Mouse (Mus musculus): ENCODE measurements at regions not wholly inside any gene's neighbourhood (a gene's known extent, or its start where the extent isn't known, plus 50 kb on each side); places are given as distances from the start of the nearest gene placed in this dataset.

DNA sequence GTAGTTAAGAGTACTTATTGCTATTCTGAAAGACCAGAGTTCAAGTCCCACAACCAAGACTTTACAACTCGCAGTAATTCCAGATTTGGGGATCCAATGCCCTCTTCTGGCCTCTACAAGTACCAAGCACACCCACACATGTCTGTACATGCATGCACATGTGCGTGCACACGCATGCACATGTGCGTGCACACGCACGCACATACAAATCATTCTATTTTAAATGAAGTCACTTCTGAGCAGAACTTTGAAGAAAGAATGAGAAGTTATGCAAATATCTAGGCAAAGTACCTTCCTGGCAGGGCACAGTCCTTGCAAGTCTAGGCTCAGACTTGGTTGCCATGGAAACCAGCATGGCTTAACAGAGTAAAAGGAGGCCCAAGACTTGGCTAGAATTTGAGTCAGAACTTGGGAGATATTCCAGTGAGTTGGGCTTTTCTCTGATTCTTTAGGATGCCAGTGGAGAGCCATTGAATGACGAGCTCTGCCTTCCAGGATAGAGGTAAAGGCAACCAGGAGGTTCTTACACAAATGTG is 265.4 kb upstream of the Atp2b1 start:
- no peak for DNase-seq (ENCODE audit: low spot score in 2 of 2)

GRCm38 (mm10) chr10:98650533-98650932 is 263.7 kb upstream of the Atp2b1 start:
- DNase-seq (ENCODE audit: low spot score in 2 of 2) = no peak

GRCm38 (mm10) chr10:98651127-98651526 is 263.1 kb upstream of the Atp2b1 start:
- DNase-seq (ENCODE audit: low spot score in 2 of 2) = no peak

GRCm38 (mm10) chr10:98651599-98651998 is 262.6 kb upstream of the Atp2b1 start:
- DNase-seq (ENCODE audit: low spot score in 2 of 2) = no peak

DNA sequence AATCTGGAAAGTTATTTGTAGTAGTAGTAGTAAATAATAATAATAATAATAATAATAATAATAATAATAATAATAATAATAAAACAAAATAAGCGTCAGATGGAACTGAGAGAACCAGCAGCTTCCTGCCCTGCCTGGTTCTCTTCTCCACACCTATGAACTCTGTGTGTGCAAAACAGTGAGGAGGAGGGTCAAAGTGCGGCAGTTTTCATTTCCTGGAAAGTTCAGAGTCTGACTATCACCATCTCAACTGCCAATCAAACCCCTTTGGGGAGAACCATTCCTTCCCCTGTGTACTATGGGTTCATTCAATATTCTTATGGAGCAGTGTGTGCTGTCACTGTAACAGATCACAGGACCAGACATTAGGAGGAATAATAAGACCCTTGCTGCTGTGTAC is 262.1 kb upstream of the Atp2b1 start:
- no peak for DNase-seq (ENCODE audit: low spot score in 2 of 2)

- DNase-seq (ENCODE audit: low spot score in 2 of 2) = no peak
Observed at GRCm38 (mm10) chr10:98660747-98661146, 253.5 kb upstream of the Atp2b1 start.

GRCm38 (mm10) chr10:98665936-98666505 is 248.2 kb upstream of the Atp2b1 start:
- DNase-seq (ENCODE audit: low spot score in 2 of 2) = no peak

- no peak for DNase-seq (ENCODE audit: low spot score in 2 of 2)
Observed at GRCm38 (mm10) chr10:98667728-98668127, 246.5 kb upstream of the Atp2b1 start.

GRCm38 (mm10) chr10:98674131-98674530 is 240.1 kb upstream of the Atp2b1 start:
- no peak for DNase-seq (ENCODE audit: low spot score in 2 of 2)

GRCm38 (mm10) chr10:98676907-98677306 is 237.3 kb upstream of the Atp2b1 start:
- DNase-seq (ENCODE audit: low spot score in 2 of 2) = no peak

DNA sequence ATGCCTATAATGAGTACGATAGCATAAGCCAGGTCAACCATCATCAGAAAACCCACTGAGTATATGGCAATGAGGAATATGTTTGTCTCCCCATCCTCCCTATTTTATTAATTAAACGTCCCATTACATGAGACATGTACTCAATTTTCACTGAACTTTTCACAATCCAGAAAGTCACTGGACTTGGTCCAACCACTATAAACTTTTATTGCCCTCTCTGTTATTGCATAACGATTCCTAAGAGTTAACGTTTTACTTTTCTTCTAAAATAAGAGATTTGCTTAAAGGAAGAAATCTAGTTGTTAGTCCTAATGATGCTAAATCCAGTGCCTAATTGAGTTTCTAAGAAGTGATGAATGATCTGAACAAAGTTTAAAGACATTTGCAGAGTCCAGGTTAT is 236.0 kb upstream of the Atp2b1 start:
- no peak for DNase-seq (ENCODE audit: low spot score in 2 of 2)

DNA sequence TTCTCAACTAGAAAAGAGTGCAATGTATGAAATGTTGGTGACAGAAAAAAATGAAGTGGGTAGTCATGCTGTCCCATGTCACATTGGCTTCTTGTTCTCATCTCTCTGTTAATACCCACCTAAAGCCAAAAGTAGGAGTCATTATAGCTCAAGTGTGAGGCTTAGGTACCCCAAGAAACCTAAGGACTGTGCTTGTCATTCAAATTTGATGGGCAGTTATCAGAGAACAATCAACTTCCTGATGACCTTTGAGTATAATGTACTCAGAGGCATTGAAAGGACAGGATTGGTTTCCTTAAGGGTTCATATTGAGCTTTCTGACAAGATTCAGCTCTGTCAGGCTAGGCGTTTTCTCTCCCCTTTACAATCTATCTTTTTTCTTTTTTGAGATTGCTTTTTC is 231.8 kb upstream of the Atp2b1 start:
- DNase-seq (ENCODE audit: low spot score in 2 of 2) = no peak

- DNase-seq (ENCODE audit: low spot score in 2 of 2) = no peak
Observed at GRCm38 (mm10) chr10:98684195-98684594, 230.0 kb upstream of the Atp2b1 start.

DNA sequence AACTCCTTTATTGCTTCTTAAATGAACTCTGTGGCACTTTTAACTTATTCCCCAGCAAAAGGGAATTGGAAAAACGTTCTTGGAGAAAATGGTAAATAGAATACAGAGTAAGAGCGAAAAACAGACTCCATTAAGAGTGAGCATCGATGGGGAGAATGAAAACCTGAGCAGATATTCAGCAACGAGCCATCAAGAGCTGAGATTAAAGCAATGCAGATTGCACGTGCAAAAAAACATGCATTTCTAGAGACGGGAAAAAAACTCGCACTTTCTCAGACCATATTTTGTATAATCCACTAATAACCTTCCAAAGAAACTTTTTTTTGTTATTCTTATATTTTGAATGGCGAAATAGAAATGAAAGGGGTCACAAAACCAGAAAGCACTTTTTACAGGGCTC is 229.5 kb upstream of the Atp2b1 start:
- DNase-seq (ENCODE audit: low spot score in 2 of 2) = no peak

DNA sequence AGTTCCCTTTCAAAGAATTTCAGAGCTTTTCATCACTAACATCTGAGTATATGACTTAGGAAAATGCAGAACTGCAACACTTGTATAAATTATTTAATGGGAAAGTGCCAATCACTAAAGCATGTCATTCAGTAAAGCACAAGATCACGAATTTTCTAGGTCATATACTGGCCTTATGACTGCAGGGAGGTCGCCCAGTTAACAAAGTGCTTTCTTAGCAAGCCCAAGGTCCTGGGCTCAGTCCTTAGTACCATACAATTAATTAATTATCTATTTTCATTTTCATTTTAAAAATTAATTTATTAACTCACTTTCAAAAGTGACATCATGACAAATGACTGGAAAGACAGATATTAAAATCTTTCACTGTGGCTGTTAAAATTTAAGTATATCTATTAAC is 228.5 kb upstream of the Atp2b1 start:
- DNase-seq (ENCODE audit: low spot score in 2 of 2) = no peak

DNA sequence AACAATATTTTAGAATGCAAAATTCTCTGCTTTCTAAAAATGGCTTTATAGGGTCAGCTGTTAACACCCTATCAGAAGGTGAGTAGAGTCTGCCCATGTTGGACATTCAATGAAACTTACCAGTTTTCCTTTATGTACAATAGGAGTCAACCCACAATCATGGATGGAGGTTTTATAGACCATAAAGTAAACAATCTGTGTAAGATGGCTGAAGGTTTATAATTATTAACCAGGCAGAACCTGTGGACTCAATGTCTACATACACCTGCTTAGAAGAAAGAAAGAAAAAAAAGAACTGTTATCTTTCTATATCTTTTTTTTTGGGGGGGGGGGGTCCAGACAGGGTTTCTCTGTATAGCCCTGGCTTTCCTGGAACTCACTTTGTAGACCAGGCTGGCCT is 227.8 kb upstream of the Atp2b1 start:
- no peak for DNase-seq (ENCODE audit: low spot score in 2 of 2)

DNA sequence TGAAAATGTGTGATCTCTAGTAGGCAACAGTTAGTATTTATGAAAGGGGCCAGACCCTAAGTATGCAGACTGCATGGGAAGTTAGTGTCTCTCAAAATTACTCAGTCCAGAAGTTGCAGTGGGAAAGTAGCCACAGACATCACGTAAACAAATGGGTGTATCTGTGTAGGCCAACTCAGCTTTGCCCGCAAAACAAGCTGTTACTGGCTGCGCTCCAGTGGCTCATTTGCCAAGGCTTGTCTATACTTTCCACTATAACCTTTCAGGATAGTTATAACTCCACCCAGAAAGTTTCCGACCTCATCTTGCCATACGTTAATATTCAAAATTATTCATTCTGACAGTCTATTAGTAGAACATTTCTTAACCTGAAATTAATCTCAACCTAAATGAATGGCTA is 222.4 kb upstream of the Atp2b1 start:
- DNase-seq (ENCODE audit: low spot score in 2 of 2) = no peak

- no peak for DNase-seq (ENCODE audit: low spot score in 2 of 2)
Observed at GRCm38 (mm10) chr10:98694690-98695370, 219.4 kb upstream of the Atp2b1 start.

GRCm38 (mm10) chr10:98695371-98695725 is 218.9 kb upstream of the Atp2b1 start:
- no peak for DNase-seq (ENCODE audit: low spot score in 2 of 2)

DNA sequence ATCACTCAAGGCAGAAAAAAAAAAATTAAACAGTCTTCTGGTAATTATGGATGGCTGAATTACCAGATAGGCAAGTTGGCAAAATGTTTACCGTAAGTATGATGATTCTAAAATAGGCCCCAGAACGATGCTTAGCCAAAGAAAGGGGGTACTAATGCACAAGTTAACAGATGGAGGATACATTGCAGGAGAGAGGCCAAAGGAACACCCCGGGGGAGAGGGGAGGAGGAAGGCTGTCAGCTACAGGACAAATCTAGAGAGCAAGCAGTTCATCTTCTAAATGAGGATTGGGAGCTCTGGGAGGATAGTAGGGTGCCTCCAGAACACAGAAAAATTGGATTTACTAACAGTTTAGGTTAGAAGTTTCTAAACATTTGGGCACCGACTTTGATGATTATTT is 216.3 kb upstream of the Atp2b1 start:
- DNase-seq (ENCODE audit: low spot score in 2 of 2) = no peak

GRCm38 (mm10) chr10:98699579-98699978 is 214.6 kb upstream of the Atp2b1 start:
- DNase-seq (ENCODE audit: low spot score in 2 of 2) = no peak

GRCm38 (mm10) chr10:98700407-98700806 is 213.8 kb upstream of the Atp2b1 start:
- DNase-seq (ENCODE audit: low spot score in 2 of 2) = no peak

DNA sequence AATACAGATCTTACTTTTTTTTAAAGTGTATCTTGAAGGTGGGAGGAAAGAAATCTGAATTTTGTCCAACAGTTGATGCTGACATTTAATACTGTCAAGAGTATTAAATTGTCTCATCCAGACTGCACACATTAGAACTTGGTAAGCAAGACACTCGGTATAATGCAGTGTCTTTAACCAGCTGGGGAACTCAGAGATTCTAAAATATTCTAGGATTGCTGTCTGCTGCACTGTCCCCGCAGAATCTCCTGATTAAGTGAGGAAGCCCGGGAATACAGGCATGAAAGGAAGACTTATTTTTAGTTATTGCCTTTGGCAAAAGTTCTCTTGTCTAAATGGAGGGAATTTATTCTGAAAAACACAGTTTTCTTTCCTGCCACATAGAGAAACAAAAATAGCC is 212.9 kb upstream of the Atp2b1 start:
- DNase-seq (ENCODE audit: low spot score in 2 of 2) = no peak

Data from right cerebral cortex, postnatal 36 days (tissue).